Mouse (Mus musculus): ENCODE measurements around the gene Tmem56.

- TF ChIP-seq CTCF (IDR thresholded peaks at IDR 0.05; ENCODE audit: low read depth, low read length) (no peak), POLR2A (IDR thresholded peaks at IDR 0.05; ENCODE audit: extremely low read depth, insufficient read depth, low read length) (no peak)
These were observed 95.4 kb downstream of the Tmem56 start for GRCm38 (mm10) chr3:121187510-121187909.
